Mouse (Mus musculus): ENCODE data around the gene Shpk. TPM values are rescaled to one million over a fixed set of nuclear protein-coding genes. Genes with fewer than 3 reads are reported as not detected.

Shpk gene
- polyA plus RNA-seq, 1 experiment from 2014 or later: 8.2 TPM

- ATAC-seq: peak; percentile 68
- Histone ChIP-seq H3K9ac (replicated peaks) (no peak overlapping the region), H3K36me3 (replicated peaks; ENCODE audit: insufficient read depth, low read length) (no peaks in the 10 kb centered on the region), H3K4me3 (ENCODE audit: low read depth, low read length) (no peak overlapping the region), H3K4me2 (ENCODE audit: low read depth, low read length) (no peak overlapping the region), H3K9me3 (ENCODE audit: low read length) (no peaks in the 10 kb centered on the region), H3K27me3 (ENCODE audit: insufficient read depth, low read length) (no peaks in the 10 kb centered on the region), H3K27ac (ENCODE audit: low read depth) (no peak overlapping the region), H3K4me1 (ENCODE audit: insufficient read depth) (peaks cover 7% of the 10 kb centered on the region)
- no peak for TF ChIP-seq EP300 (IDR thresholded peaks at IDR 0.05; ENCODE audit: low read depth)
- TF ChIP-seq CTCF (IDR thresholded peaks at IDR 0.05; ENCODE audit: low read depth): no peak
- WGBS (ENCODE audit: insufficient replicate concordance): 83% methylated on average over 8 of the region's 8 CpGs
- peak; percentile 43 for DNase-seq
Measured at GRCm38 (mm10) chr11:73168071-73168470, 31.2 kb upstream of the Shpk start.

DNA sequence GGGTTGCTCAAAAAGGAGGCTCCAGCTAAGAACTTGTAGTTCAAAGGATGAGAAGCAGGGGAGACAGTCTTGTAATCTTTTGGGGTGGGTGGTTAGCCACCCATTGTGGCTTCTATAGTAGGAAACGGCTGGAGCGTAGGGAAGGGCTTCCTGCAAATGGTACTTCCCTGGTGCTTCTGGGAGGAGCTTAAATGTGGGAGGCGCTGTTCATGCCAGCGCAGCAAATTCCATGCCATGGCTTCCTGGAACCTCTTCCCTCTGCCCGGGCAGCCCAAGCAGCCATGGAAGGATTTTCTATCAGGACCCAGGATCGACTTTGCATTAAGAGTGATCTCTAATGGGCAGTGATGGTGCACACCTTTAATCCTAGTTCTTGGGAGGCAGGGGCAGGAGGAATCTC is 30.7 kb upstream of the Shpk start:
- H3K27ac ChIP-seq (ENCODE audit: low read depth): no peak overlapping the region
- H3K36me3 ChIP-seq (replicated peaks; ENCODE audit: insufficient read depth, low read length): no peaks in the 10 kb centered on the region
- H3K4me1 ChIP-seq (ENCODE audit: insufficient read depth): peaks cover 10% of the 10 kb centered on the region
- no peaks in the 10 kb centered on the region for H3K27me3 ChIP-seq (ENCODE audit: insufficient read depth, low read length)
- H3K4me2 ChIP-seq (ENCODE audit: low read depth, low read length): no peak overlapping the region
- DNase-seq (no peak), ATAC-seq (no peak)
- WGBS (ENCODE audit: insufficient replicate concordance): 80% methylated on average over 6 of the region's 6 CpGs
- no peak overlapping the region for H3K4me3 ChIP-seq (ENCODE audit: low read depth, low read length)
- no peak overlapping the region for H3K9ac ChIP-seq (replicated peaks)
- no peaks in the 10 kb centered on the region for H3K9me3 ChIP-seq (ENCODE audit: low read length)
- no peak for TF ChIP-seq CTCF (IDR thresholded peaks at IDR 0.05; ENCODE audit: low read depth)
- no peak for TF ChIP-seq EP300 (IDR thresholded peaks at IDR 0.05; ENCODE audit: low read depth)

DNA sequence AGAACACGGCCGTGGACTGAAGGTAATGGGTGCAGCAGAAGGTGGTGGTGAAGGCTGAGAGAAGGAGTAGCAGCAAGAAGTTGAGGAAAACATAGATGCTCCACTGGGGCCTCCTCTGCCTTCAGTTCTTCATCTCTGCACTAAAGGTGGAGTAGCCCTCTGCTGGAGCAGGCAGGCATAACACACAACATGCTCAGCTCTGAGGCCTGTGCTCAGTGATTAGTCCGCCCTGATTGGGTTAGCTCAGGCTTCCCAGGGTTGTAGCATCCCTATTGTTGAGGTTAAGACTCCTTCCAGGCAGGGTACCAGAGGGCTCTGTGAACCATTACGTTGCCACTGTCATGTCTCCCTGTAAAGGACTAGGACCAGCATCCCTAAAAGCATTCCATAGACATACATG is 30.0 kb upstream of the Shpk start:
- DNase-seq (peak; percentile 69), ATAC-seq (peak; percentile 66)
- TF ChIP-seq CTCF (IDR thresholded peaks at IDR 0.05; ENCODE audit: low read depth) (peak; percentile 76), EP300 (IDR thresholded peaks at IDR 0.05; ENCODE audit: low read depth) (no peak)
- Histone ChIP-seq H3K27ac (ENCODE audit: low read depth) (no peak overlapping the region), H3K4me3 (ENCODE audit: low read depth, low read length) (no peak overlapping the region), H3K27me3 (ENCODE audit: insufficient read depth, low read length) (no peaks in the 10 kb centered on the region), H3K4me2 (ENCODE audit: low read depth, low read length) (no peak overlapping the region), H3K4me1 (ENCODE audit: insufficient read depth) (peaks cover 10% of the 10 kb centered on the region), H3K9me3 (ENCODE audit: low read length) (no peaks in the 10 kb centered on the region), H3K9ac (replicated peaks) (no peak overlapping the region), H3K36me3 (replicated peaks; ENCODE audit: insufficient read depth, low read length) (peaks cover 4% of the 10 kb centered on the region; the same call in 1 of the 2 replicates)
- WGBS (ENCODE audit: insufficient replicate concordance): 45% methylated on average over 4 of the region's 4 CpGs

DNA sequence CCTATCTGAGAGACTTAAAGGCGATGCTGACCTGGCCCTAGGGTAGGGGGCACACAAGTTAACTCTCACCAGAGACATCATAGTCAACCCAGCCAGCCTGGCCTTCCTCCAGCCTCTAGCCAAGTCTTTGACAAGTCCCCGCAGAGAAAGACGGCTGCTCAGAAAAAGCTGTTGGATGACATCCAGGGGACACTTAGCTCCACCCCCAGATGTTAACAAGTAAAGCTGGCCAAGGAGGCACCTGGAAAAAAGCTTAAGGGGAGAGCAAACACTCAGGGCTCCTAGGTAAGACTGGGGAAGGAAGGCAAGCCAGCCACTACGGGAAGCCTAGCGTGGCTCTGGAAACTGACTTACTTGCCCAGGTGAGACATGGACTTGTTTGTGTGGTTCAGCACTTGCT is 27.1 kb upstream of the Shpk start:
- Histone ChIP-seq H3K9me3 (ENCODE audit: low read length) (no peaks in the 10 kb centered on the region), H3K27ac (ENCODE audit: low read depth) (no peak overlapping the region), H3K9ac (replicated peaks) (no peak overlapping the region), H3K4me2 (ENCODE audit: low read depth, low read length) (no peak overlapping the region), H3K27me3 (ENCODE audit: insufficient read depth, low read length) (no peaks in the 10 kb centered on the region), H3K36me3 (replicated peaks; ENCODE audit: insufficient read depth, low read length) (peaks cover 8% of the 10 kb centered on the region; the same call in 1 of the 2 replicates), H3K4me1 (ENCODE audit: insufficient read depth) (peaks cover 20% of the 10 kb centered on the region), H3K4me3 (ENCODE audit: low read depth, low read length) (no peak overlapping the region)
- WGBS (ENCODE audit: insufficient replicate concordance): 58% methylated on average over 5 of the region's 5 CpGs
- ATAC-seq: no peak
- TF ChIP-seq EP300 (IDR thresholded peaks at IDR 0.05; ENCODE audit: low read depth) (no peak), CTCF (IDR thresholded peaks at IDR 0.05; ENCODE audit: low read depth) (no peak)
- no peak for DNase-seq

GRCm38 (mm10) chr11:73175612-73176011 is 23.6 kb upstream of the Shpk start:
- H3K4me3 ChIP-seq (ENCODE audit: low read depth, low read length): peak overlapping the region; percentile 97
- peak overlapping the region; percentile 99 for H3K9ac ChIP-seq (replicated peaks)
- peaks cover 8% of the 10 kb centered on the region; the same call in 1 of the 2 replicates for H3K36me3 ChIP-seq (replicated peaks; ENCODE audit: insufficient read depth, low read length)
- TF ChIP-seq EP300 (IDR thresholded peaks at IDR 0.05; ENCODE audit: low read depth): no peak
- no peak for TF ChIP-seq CTCF (IDR thresholded peaks at IDR 0.05; ENCODE audit: low read depth)
- peak; percentile 47 for ATAC-seq
- H3K27me3 ChIP-seq (ENCODE audit: insufficient read depth, low read length): no peaks in the 10 kb centered on the region
- peak overlapping the region; percentile 88 for H3K27ac ChIP-seq (ENCODE audit: low read depth)
- no peaks in the 10 kb centered on the region for H3K9me3 ChIP-seq (ENCODE audit: low read length)
- peak; percentile 72 for DNase-seq
- 26% methylated on average over 8 of the region's 8 CpGs for WGBS (ENCODE audit: insufficient replicate concordance)
- peaks cover 31% of the 10 kb centered on the region for H3K4me1 ChIP-seq (ENCODE audit: insufficient read depth)
- peak overlapping the region; percentile 99 for H3K4me2 ChIP-seq (ENCODE audit: low read depth, low read length)

GRCm38 (mm10) chr11:73176186-73176585 is 23.1 kb upstream of the Shpk start:
- TF ChIP-seq CTCF (IDR thresholded peaks at IDR 0.05; ENCODE audit: low read depth) (no peak), EP300 (IDR thresholded peaks at IDR 0.05; ENCODE audit: low read depth) (no peak)
- Histone ChIP-seq H3K4me3 (ENCODE audit: low read depth, low read length) (peak overlapping the region; percentile 97), H3K27me3 (ENCODE audit: insufficient read depth, low read length) (no peaks in the 10 kb centered on the region), H3K4me1 (ENCODE audit: insufficient read depth) (peaks cover 31% of the 10 kb centered on the region), H3K9me3 (ENCODE audit: low read length) (no peaks in the 10 kb centered on the region), H3K9ac (replicated peaks) (peak overlapping the region; percentile 99), H3K4me2 (ENCODE audit: low read depth, low read length) (peak overlapping the region; percentile 99), H3K27ac (ENCODE audit: low read depth) (peak overlapping the region; percentile 88), H3K36me3 (replicated peaks; ENCODE audit: insufficient read depth, low read length) (peaks cover 8% of the 10 kb centered on the region; the same call in 1 of the 2 replicates)
- no peak for ATAC-seq
- DNase-seq: no peak
- whole genome bisulfite sequencing (ENCODE audit: insufficient replicate concordance): under 1% methylated on average over 15 of the region's 15 CpGs

All from liver, postnatal 0 days (tissue).